Mouse (Mus musculus): ENCODE results near the gene Gm14525.
"Not testable (repeated sequence)": the region's sequence is repeated elsewhere in the genome, so short reads cannot be mapped to it uniquely, and the experiment has no call there.

Gm14525 gene

GRCm38 (mm10) chrX:26702538-26702937 is at the start of gene Gm14525:
Gm14525 (minus strand) TSS chrX:26702638.
- not testable (repeated sequence) for DNase-seq (ENCODE audit: low read depth, low spot score)

All from c-Kit-negative CD71-positive TER-119-positive erythroid progenitor cells, embryonic 14.5 days (primary cell).